Mouse (Mus musculus) right cerebral cortex, postnatal 14 days (tissue): ENCODE measurements around the gene Ino80e.
"Not testable (repeated sequence)": the region's sequence is repeated elsewhere in the genome, so short reads cannot be mapped to it uniquely, and the experiment has no call there.

Source experiments
- DNase-seq: peaks from one replicate; pipeline ENCODE4 v3.0.0; 2022

Ino80e gene

GRCm38 (mm10) chr7:126862147-126862784 lies at the start of gene Ino80e:
Gene Ino80e, minus strand, starts transcription at chr7:126862377.
- peak; percentile 96 for DNase-seq

GRCm38 (mm10) chr7:126905590-126905989 lies 43.4 kb upstream of the Ino80e start:
- DNase-seq, result no peak

GRCm38 (mm10) chr7:126899781-126900180 lies 37.6 kb upstream of the Ino80e start:
- DNase-seq, result not testable (repeated sequence)

GRCm38 (mm10) chr7:126898102-126898990 lies 36.2 kb upstream of the Ino80e start:
- peak; percentile 98 for DNase-seq

- DNase-seq, result no peak
Measured at GRCm38 (mm10) chr7:126897390-126898101, 35.4 kb upstream of the Ino80e start.

GRCm38 (mm10) chr7:126896912-126897311 lies 34.7 kb upstream of the Ino80e start:
- DNase-seq, result no peak

- DNase-seq, result no peak
Measured at GRCm38 (mm10) chr7:126888852-126889251, 26.7 kb upstream of the Ino80e start.

GRCm38 (mm10) chr7:126887281-126887680 lies 25.1 kb upstream of the Ino80e start:
- DNase-seq, result no peak

- DNase-seq, result peak; percentile 98
Measured at GRCm38 (mm10) chr7:126884286-126885164, 22.3 kb upstream of the Ino80e start, which contains the start of gene Taok2. Gene Taok2, minus strand, starts transcription at chr7:126884703.

GRCm38 (mm10) chr7:126883731-126884181 lies 21.6 kb upstream of the Ino80e start:
- DNase-seq, result no peak

GRCm38 (mm10) chr7:126881040-126881439 lies 18.9 kb upstream of the Ino80e start:
- DNase-seq, result no peak

- no peak for DNase-seq
Measured at GRCm38 (mm10) chr7:126877239-126877638, 15.1 kb upstream of the Ino80e start.

GRCm38 (mm10) chr7:126870520-126870891 lies 8.3 kb upstream of the Ino80e start:
- no peak for DNase-seq

GRCm38 (mm10) chr7:126869780-126870519 lies 7.8 kb upstream of the Ino80e start:
- DNase-seq, result no peak

GRCm38 (mm10) chr7:126868003-126868402 lies 5.8 kb upstream of the Ino80e start:
- no peak for DNase-seq

GRCm38 (mm10) chr7:126867534-126867933 lies 5.4 kb upstream of the Ino80e start:
- no peak for DNase-seq

- DNase-seq, result no peak
Measured at GRCm38 (mm10) chr7:126863791-126864190, 1.6 kb upstream of the Ino80e start.

GRCm38 (mm10) chr7:126861429-126862130 lies 597 bp downstream of the Ino80e start, which contains the start of gene Hirip3:
Gene Hirip3, plus strand, starts transcription at chr7:126861972.
- DNase-seq, result peak; percentile 93

- no peak for DNase-seq
Measured at GRCm38 (mm10) chr7:126860987-126861386, 1.2 kb downstream of the Ino80e start.

- DNase-seq, result no peak
Measured at GRCm38 (mm10) chr7:126856741-126857420, 5.3 kb downstream of the Ino80e start.
